Mouse (Mus musculus) bone marrow macrophage, adult 2 months (primary cell): ENCODE data around the gene Vgll4. TPM values are rescaled to one million over a fixed set of nuclear protein-coding genes. Genes with fewer than 3 reads are reported as not detected.
A peak's percentile ranks its signal among the peaks of the same experiment; 100 is the strongest.

Experiments used
- H3K27ac ChIP-seq: 2 replicates; pipeline ENCODE4 v1.5.1; 2012; ENCODE audit warnings: low read depth, low read length; ENCODE audit not compliant: insufficient read depth
- H3K4me1 ChIP-seq: 2 replicates; pipeline ENCODE4 v1.6.1; 2012; ENCODE audit warnings: low read length; ENCODE audit not compliant: control insufficient read depth, insufficient read depth
- H3K4me3 ChIP-seq: 2 replicates; pipeline ENCODE4 v1.5.1; 2012; ENCODE audit warnings: mild to moderate bottlenecking, low read length, moderate library complexity; ENCODE audit not compliant: insufficient read depth
- CTCF ChIP-seq: IDR thresholded peaks from 2 replicates; pipeline ENCODE4 v1.5.1; 2012; ENCODE audit warnings: low read depth, mild to moderate bottlenecking, low read length, moderate library complexity
- POLR2A ChIP-seq: IDR thresholded peaks from 2 replicates; pipeline ENCODE4 v1.6.1; 2012; ENCODE audit warnings: mild to moderate bottlenecking, low read depth, low read length, borderline replicate concordance
- polyA plus RNA-seq: library from polyadenylated mRNA; stranded (reverse); fragments of >200 nt; gene quantifications from 2 replicates; pipeline ENCODE4 v1.2.4, GENCODE M21; 2012; ENCODE audit not compliant: missing spikeins, insufficient read depth, insufficient read length

The Vgll4 gene
- polyA plus RNA-seq, 1 experiment = 39.5 TPM

- no peak overlapping the region for H3K27ac ChIP-seq
- H3K4me1 ChIP-seq = peaks cover 2% of the 10 kb centered on the region; the same call in 1 of the 2 replicates
- H3K4me3 ChIP-seq = no peak overlapping the region
- no peak for TF ChIP-seq CTCF
- no peak for TF ChIP-seq POLR2A
These were observed 142.9 kb downstream of the Vgll4 start for GRCm38 (mm10) chr6:114826889-114827288.

DNA sequence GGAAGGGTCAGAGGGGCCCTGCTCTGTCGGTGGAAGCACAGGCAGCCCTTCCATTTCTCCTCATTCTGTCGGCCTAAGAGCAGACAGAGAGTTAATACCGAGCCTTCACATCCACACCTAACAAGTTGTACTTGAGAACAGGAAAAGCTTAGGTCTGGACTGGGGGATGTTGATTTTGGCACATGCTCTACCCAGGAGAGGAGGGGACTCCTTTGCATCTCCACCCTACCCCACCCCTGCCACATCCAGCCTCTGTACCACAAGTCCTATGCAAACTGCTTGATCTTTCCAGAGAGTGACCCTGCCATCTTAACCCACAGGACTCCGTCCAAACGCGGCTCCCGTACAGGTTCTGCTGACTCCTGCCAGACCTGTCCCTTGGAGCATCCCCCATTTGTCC lies 148.1 kb downstream of the Vgll4 start:
- H3K4me1 ChIP-seq = peaks cover 3% of the 10 kb centered on the region; the same call in 1 of the 2 replicates
- no peak overlapping the region for H3K27ac ChIP-seq
- TF ChIP-seq CTCF (no peak), POLR2A (no peak)
- no peak overlapping the region for H3K4me3 ChIP-seq

DNA sequence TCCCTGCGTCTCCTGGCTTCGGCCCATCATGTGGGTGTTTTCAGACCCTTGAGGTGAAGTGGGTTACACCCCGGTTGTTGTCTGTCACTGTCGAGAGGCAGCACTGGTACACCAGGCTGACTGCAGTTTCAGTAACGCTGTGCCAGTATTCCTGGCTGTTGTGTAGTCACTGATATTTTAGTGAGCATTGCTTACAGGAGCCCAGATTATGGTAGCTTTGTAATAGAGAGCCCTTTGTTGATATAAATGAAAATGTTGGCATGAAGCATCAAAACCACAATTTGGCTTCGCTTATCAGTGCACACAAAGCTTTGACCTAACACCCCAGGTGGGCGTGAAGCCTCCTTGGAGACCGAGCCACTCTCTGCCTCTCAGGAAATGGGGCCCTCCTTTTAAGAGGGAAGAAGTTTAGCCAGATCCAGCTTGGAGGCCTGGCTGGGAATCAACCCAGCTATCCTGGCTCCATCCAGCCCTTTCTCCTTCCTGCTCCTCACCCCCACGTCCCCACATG lies 149.8 kb downstream of the Vgll4 start:
- no peak for TF ChIP-seq CTCF
- TF ChIP-seq POLR2A = no peak
- Histone ChIP-seq H3K4me1 (peaks cover 3% of the 10 kb centered on the region; the same call in 1 of the 2 replicates), H3K27ac (no peak overlapping the region), H3K4me3 (no peak overlapping the region)

DNA sequence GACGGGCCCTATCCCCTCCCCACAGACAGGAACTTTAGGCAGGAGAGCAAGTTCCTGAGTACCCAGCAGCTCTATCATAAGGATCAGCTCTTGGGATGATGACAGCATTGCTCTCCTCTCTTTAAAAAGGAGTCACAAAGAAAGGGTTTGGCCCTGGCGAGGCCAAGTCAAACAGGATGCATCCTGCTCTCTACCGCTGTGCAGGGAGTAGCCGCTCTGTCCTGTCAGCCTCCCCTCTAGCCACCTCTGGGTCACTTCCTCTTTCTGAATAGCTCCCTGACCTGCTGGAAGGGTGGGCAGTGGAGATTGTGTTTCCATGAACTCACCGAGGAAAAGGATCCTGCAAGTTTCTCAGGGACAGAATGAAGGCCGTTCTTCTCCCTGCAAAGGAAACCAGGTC lies 151.3 kb downstream of the Vgll4 start:
- Histone ChIP-seq H3K4me1 (peaks cover 3% of the 10 kb centered on the region; the same call in 1 of the 2 replicates), H3K4me3 (no peak overlapping the region), H3K27ac (no peak overlapping the region)
- no peak for TF ChIP-seq POLR2A
- TF ChIP-seq CTCF = no peak

- H3K27ac ChIP-seq = no peak overlapping the region
- H3K4me1 ChIP-seq = peaks cover 3% of the 10 kb centered on the region; the same call in 1 of the 2 replicates
- TF ChIP-seq POLR2A (no peak), CTCF (no peak)
- H3K4me3 ChIP-seq = no peak overlapping the region
These were observed 151.8 kb downstream of the Vgll4 start for GRCm38 (mm10) chr6:114817948-114818347.

DNA sequence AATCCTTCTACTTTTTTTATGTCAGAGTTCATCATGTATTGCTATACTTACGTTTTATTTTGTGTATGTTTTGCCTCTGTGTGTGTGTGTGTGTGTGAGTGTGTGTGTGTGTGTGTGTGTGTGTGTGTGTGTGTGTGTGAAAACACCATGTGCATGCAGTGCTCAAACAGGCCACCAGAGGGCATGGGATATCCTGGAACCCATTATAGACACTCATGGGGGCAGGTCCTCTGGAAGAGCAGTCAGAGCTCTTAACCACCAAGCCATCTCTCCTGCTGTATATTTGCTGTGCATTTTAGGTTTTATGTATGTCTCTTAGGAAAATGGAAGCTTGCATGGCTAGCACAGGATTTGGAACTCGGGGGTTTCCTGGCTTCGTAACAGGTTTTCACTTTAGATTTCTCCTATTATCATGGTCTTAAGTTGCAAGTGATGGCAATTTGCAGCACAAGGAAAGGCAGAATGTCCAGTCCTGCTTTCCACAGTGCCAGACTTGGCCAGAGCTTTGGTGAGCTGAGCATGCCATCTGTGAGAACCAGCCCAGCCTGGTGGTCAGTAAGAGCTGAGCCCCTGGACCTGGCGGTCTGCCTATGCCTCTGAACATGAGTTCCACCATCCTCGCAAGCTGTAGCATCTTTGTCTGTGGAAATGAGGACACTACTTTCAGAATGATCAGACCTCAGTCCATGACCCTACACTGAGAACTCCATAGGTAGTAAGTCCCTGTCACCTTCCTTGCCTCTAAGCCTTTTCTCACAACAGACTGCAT lies 154.7 kb downstream of the Vgll4 start:
- no peak for TF ChIP-seq POLR2A
- TF ChIP-seq CTCF = peak; percentile 37
- Histone ChIP-seq H3K27ac (no peak overlapping the region), H3K4me3 (no peak overlapping the region), H3K4me1 (peaks cover 3% of the 10 kb centered on the region; the same call in 1 of the 2 replicates)

DNA sequence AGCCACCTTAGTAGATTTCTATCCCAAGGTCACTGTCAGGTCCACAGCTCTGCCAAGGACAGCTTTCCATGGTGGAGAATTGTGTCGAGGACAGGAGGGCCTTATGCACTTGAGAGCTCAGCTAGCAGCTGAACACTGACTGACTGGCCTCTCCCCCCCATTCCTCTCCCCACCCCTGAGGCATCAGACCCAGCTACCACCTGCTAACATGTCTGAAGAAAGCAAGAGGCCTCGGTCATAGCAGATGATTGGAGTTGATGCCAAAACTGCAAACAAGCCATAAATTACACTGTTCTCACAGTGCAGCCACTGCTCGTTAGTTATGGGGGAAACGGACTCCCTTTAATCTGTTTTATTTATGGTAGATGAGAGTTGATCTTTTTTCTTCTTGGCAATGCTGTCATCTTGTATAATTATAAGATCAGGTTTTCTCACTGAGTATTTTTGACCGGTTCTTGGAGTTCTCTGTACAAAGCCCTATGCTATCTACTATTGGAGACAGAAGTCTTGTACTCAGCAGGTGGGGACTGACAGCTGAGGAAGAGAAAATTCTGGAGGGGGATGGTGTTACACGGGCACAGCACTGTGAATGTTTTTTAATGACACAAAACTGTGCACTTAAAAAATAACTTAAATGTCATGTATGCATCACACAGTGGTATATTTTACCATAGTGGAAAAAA lies 155.5 kb downstream of the Vgll4 start:
- Histone ChIP-seq H3K4me1 (peaks cover 3% of the 10 kb centered on the region; the same call in 1 of the 2 replicates), H3K27ac (no peak overlapping the region), H3K4me3 (no peak overlapping the region)
- no peak for TF ChIP-seq POLR2A
- no peak for TF ChIP-seq CTCF

GRCm38 (mm10) chr6:114812779-114813178 lies 157.0 kb downstream of the Vgll4 start:
- TF ChIP-seq CTCF (no peak), POLR2A (no peak)
- Histone ChIP-seq H3K27ac (no peak overlapping the region), H3K4me1 (no peaks in the 10 kb centered on the region), H3K4me3 (no peak overlapping the region)

- TF ChIP-seq POLR2A (no peak), CTCF (no peak)
- no peak overlapping the region for H3K4me3 ChIP-seq
- no peaks in the 10 kb centered on the region for H3K4me1 ChIP-seq
- no peak overlapping the region for H3K27ac ChIP-seq
These were observed 157.5 kb downstream of the Vgll4 start for GRCm38 (mm10) chr6:114812322-114812721.

Other genes starting within 250 kb of the Vgll4 start
- gene Tamm41, start 67.9 kb upstream of the Vgll4 start, polyA plus RNA-seq = 12.9 and 18.8 TPM in 2 replicates
- not detected in 2 replicates for gene Syn2, start 164.9 kb upstream of the Vgll4 start, polyA plus RNA-seq